Mouse (Mus musculus) testis, adult 2 months (tissue): ENCODE results near the gene Bean1. TPM values are rescaled to one million over a fixed set of nuclear protein-coding genes. Genes with fewer than 3 reads are reported as not detected.
A peak's percentile ranks its signal among the peaks of the same experiment; 100 is the strongest.

Experiments
- H3K27ac ChIP-seq: fragments of 200-500 bp; 2 replicates; pipeline ENCODE4 v1.5.1; 2012; ENCODE audit warnings: low read depth, low read length; ENCODE audit not compliant: control insufficient read depth, insufficient read depth
- H3K27me3 ChIP-seq: fragments of 200-500 bp; 2 replicates; pipeline ENCODE4 v1.6.1; 2012; ENCODE audit warnings: mild to moderate bottlenecking, low read length, moderate library complexity; ENCODE audit not compliant: control insufficient read depth, insufficient read depth
- H3K36me3 ChIP-seq: fragments of 200-500 bp; 2 replicates; pipeline ENCODE4 v1.6.1; 2012; ENCODE audit warnings: mild to moderate bottlenecking, low read length; ENCODE audit not compliant: control insufficient read depth, insufficient read depth
- H3K4me1 ChIP-seq: fragments of 200-500 bp; 2 replicates; pipeline ENCODE4 v1.6.1; 2012; ENCODE audit warnings: low read length; ENCODE audit not compliant: control insufficient read depth, insufficient read depth
- H3K4me3 ChIP-seq: fragments of 200-500 bp; 2 replicates; pipeline ENCODE4 v1.5.1; 2012; ENCODE audit warnings: low read depth, mild to moderate bottlenecking, low read length, moderate library complexity, mixed read lengths; ENCODE audit not compliant: control insufficient read depth
- CTCF ChIP-seq: fragments of 200-500 bp; IDR thresholded peaks from 2 replicates; pipeline ENCODE4 v1.5.1; 2012; ENCODE audit warnings: low read depth, mild to moderate bottlenecking, inconsistent platforms, low read length, moderate library complexity; ENCODE audit not compliant: control insufficient read depth, insufficient read depth, insufficient replicate concordance
- POLR2A ChIP-seq: fragments of 200-500 bp; IDR thresholded peaks from 2 replicates; pipeline ENCODE4 v1.6.1; 2012; ENCODE audit warnings: low read depth, mild to moderate bottlenecking, inconsistent platforms, low read length, moderate library complexity; ENCODE audit not compliant: control insufficient read depth
- polyA plus RNA-seq: library from polyadenylated mRNA; depleted of rRNA; stranded (reverse); fragments of >200 nt; gene quantifications from 2 replicates; pipeline ENCODE4 v1.2.3, GENCODE M21; 2012

Bean1 gene
- polyA plus RNA-seq, 1 experiment: 21.7 TPM

DNA sequence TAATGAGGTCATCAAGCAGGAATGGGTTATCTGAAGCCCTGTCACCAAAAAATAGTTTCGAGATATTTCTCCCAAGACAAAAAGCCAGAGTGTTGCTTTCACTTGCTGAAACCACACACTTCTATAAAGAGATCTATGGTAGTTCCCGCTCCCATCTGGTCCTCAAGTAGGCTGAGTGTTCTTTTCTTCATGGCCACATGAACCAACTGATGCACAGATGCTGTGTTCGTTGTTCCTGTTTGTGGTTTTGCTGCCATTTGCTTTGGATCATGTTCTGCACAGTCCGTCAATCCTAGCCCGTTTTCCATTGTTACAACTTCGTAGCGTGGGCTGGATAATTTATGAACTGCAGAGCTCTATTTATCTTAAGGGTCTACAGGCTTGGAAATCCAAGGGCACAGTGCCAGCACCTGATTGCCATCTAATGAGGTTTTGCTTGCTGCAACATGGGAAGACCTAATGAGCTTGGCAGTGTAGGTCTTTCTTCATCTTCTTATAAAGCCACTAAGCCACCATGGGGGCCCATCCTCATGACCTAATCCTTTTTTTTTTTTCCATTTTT lies 38.7 kb upstream of the Bean1 start:
- no peak for TF ChIP-seq POLR2A
- no peak for TF ChIP-seq CTCF
- Histone ChIP-seq H3K4me1 (no peaks in the 10 kb centered on the region), H3K36me3 (no peaks in the 10 kb centered on the region), H3K27ac (no peak overlapping the region), H3K27me3 (no peaks in the 10 kb centered on the region), H3K4me3 (no peak overlapping the region)

GRCm38 (mm10) chr8:104134521-104134920 lies 35.7 kb upstream of the Bean1 start:
- TF ChIP-seq POLR2A (no peak), CTCF (no peak)
- no peak overlapping the region for H3K4me3 ChIP-seq
- H3K36me3 ChIP-seq: no peaks in the 10 kb centered on the region
- no peak overlapping the region for H3K27ac ChIP-seq
- no peaks in the 10 kb centered on the region for H3K4me1 ChIP-seq
- no peaks in the 10 kb centered on the region for H3K27me3 ChIP-seq

GRCm38 (mm10) chr8:104136277-104136676 lies 34.0 kb upstream of the Bean1 start:
- TF ChIP-seq CTCF (no peak), POLR2A (no peak)
- H3K4me1 ChIP-seq: no peaks in the 10 kb centered on the region
- H3K27me3 ChIP-seq: no peaks in the 10 kb centered on the region
- no peak overlapping the region for H3K27ac ChIP-seq
- H3K36me3 ChIP-seq: no peaks in the 10 kb centered on the region
- no peak overlapping the region for H3K4me3 ChIP-seq

- TF ChIP-seq POLR2A: no peak
- TF ChIP-seq CTCF: no peak
- Histone ChIP-seq H3K4me1 (no peaks in the 10 kb centered on the region; the same call in none of the 2 replicates), H3K4me3 (no peak overlapping the region), H3K27me3 (no peaks in the 10 kb centered on the region), H3K27ac (no peak overlapping the region), H3K36me3 (no peaks in the 10 kb centered on the region)
Observed at GRCm38 (mm10) chr8:104137636-104138035, 32.6 kb upstream of the Bean1 start.

DNA sequence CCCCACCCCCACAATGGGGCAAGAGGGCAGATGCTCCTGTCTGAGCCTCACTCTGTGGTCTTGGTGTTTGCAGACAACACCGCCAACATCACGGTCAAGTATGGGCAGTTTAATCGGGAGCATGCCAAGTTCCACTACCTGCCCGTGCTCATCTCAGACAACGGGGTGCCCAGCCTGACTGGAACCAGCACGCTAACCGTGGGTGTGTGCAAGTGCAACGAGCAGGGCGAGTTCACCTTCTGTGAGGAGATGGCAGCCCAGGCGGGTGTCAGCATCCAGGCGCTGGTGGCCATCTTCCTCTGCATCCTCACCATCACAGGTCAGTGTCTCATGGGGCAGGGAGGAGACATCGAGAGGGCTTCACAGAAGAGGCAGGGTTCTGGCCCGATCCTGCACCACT lies 29.6 kb upstream of the Bean1 start:
- Histone ChIP-seq H3K27ac (no peak overlapping the region), H3K4me1 (no peaks in the 10 kb centered on the region; the same call in none of the 2 replicates), H3K36me3 (no peaks in the 10 kb centered on the region), H3K4me3 (no peak overlapping the region), H3K27me3 (no peaks in the 10 kb centered on the region)
- TF ChIP-seq POLR2A (no peak), CTCF (no peak)

GRCm38 (mm10) chr8:104142415-104142814 lies 27.8 kb upstream of the Bean1 start:
- H3K4me1 ChIP-seq: no peaks in the 10 kb centered on the region; the same call in none of the 2 replicates
- no peaks in the 10 kb centered on the region for H3K27me3 ChIP-seq
- TF ChIP-seq POLR2A: no peak; the same call in 1 of the 2 replicates
- TF ChIP-seq CTCF: no peak
- H3K27ac ChIP-seq: no peak overlapping the region
- H3K4me3 ChIP-seq: peak overlapping the region; percentile 4
- H3K36me3 ChIP-seq: no peaks in the 10 kb centered on the region

- H3K36me3 ChIP-seq: no peaks in the 10 kb centered on the region
- no peak overlapping the region for H3K4me3 ChIP-seq
- H3K27ac ChIP-seq: no peak overlapping the region
- H3K4me1 ChIP-seq: no peaks in the 10 kb centered on the region; the same call in none of the 2 replicates
- TF ChIP-seq CTCF: no peak
- H3K27me3 ChIP-seq: no peaks in the 10 kb centered on the region
Observed at GRCm38 (mm10) chr8:104143379-104143778, 26.9 kb upstream of the Bean1 start.
